Mouse (Mus musculus) neural tube, embryonic 13.5 days (tissue): Measurements from ENCODE around the gene Hspa12b. TPM values are rescaled to one million over a fixed set of nuclear protein-coding genes. Genes with fewer than 3 reads are reported as not detected.

Source experiments
- ATAC-seq: fragments of 200-750 bp; cut with Nextera tagmentation; 2 replicates; pipeline ENCODE4 v1.8.0; 2017; ENCODE audit warnings: low read depth, mild to moderate bottlenecking, moderate TSS enrichment, moderate library complexity
- H3K27ac ChIP-seq: fragments of 300-500 bp; sonication (generic); replicated peaks from 2 replicates; pipeline ENCODE4 v1.5.1; 2015; ENCODE audit warnings: moderate library complexity, mild to moderate bottlenecking, inconsistent platforms
- H3K27me3 ChIP-seq: fragments of 300-500 bp; sonication (generic); 2 replicates; pipeline ENCODE4 v1.6.1; 2015; ENCODE audit warnings: mild to moderate bottlenecking, inconsistent platforms
- H3K36me3 ChIP-seq: fragments of 300-500 bp; sonication (generic); 2 replicates; pipeline ENCODE4 v1.6.1; 2015; ENCODE audit warnings: mild to moderate bottlenecking, inconsistent platforms
- H3K4me1 ChIP-seq: fragments of 300-500 bp; sonication (generic); replicated peaks from 2 replicates; pipeline ENCODE4 v1.6.1; 2015; ENCODE audit warnings: inconsistent platforms
- H3K4me2 ChIP-seq: fragments of 300-500 bp; sonication (generic); 2 replicates; pipeline ENCODE4 v1.6.1; 2015; ENCODE audit warnings: inconsistent platforms, mild to moderate bottlenecking, moderate library complexity
- H3K4me3 ChIP-seq: fragments of 300-500 bp; sonication (generic); 2 replicates; pipeline ENCODE4 v1.5.1; 2015; ENCODE audit warnings: mild to moderate bottlenecking, inconsistent platforms
- H3K9ac ChIP-seq: fragments of 300-500 bp; sonication (generic); 2 replicates; pipeline ENCODE4 v1.6.1; 2015; ENCODE audit warnings: moderate library complexity, mild to moderate bottlenecking, inconsistent platforms
- H3K9me3 ChIP-seq: fragments of 300-500 bp; sonication (generic); 2 replicates; pipeline ENCODE4 v1.6.1; 2016; ENCODE audit warnings: inconsistent platforms
- WGBS: fragments of 180-500 bp; shearing (Covaris S2); methylation state at CpG from one replicate; pipeline ENCODE4 v1.1.7; 2015; 5-methylcytosine and 5-hydroxymethylcytosine counted together
- polyA plus RNA-seq: library from polyadenylated mRNA; unstranded; fragments of >200 nt; fragmentation: Nextera tagmentation; extraction: Ambion mirVana; gene quantifications from 2 replicates; pipeline ENCODE4 v1.2.1, GENCODE M21; 2015

The Hspa12b gene
- polyA plus RNA-seq, 1 experiment from 2014 or later: 5.1 TPM

DNA sequence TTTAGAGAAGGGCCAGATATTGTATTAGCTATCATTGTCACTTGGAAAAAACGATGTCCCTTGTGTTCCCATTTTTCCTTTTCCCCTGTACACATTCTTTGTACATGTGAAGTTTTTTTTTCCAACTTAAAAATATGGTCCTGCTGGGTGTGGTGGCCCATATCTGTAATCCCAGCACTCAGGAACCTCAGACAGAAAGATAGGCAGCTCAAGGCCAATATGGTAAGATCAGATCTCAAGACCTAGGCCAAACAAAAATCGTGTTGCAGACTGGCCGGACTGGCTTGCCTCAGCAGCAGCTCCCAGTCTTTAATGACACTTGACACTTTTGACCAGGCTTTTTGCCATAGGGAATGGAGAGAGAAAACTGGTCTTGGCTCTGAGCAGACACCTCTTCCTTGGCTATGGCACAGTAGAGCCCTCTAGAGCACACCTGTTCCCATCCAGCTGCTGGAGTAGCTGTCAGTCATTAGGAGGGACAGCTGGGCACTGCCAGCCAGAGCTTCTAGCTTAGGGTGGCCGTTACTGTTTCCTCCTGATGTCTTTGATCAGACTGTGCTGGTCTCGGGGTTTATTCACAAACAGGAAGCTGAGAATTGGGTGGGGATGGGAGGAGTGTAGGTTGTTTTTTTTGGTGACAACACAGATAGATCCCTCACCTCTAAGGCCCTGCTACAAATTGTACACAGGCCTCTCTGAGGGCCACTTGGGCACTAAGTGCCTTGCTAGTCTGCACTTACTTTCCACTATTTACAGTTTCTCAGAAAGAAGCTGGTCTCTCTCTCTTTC, 62.6 kb downstream of the Hspa12b start:
- WGBS: 39% methylated on average over 5 of the region's 5 CpGs
- peak overlapping the region; percentile 24 for H3K4me2 ChIP-seq
- H3K9me3 ChIP-seq: no peaks in the 10 kb centered on the region
- H3K36me3 ChIP-seq: peaks cover 24% of the 10 kb centered on the region
- peak overlapping the region; percentile 45; the same call in 1 of the 2 replicates for H3K9ac ChIP-seq
- peaks cover 49% of the 10 kb centered on the region for H3K4me1 ChIP-seq
- H3K4me3 ChIP-seq: no peak overlapping the region
- ATAC-seq: no peak
- no peaks in the 10 kb centered on the region for H3K27me3 ChIP-seq
- H3K27ac ChIP-seq: peak overlapping the region; percentile 84

DNA sequence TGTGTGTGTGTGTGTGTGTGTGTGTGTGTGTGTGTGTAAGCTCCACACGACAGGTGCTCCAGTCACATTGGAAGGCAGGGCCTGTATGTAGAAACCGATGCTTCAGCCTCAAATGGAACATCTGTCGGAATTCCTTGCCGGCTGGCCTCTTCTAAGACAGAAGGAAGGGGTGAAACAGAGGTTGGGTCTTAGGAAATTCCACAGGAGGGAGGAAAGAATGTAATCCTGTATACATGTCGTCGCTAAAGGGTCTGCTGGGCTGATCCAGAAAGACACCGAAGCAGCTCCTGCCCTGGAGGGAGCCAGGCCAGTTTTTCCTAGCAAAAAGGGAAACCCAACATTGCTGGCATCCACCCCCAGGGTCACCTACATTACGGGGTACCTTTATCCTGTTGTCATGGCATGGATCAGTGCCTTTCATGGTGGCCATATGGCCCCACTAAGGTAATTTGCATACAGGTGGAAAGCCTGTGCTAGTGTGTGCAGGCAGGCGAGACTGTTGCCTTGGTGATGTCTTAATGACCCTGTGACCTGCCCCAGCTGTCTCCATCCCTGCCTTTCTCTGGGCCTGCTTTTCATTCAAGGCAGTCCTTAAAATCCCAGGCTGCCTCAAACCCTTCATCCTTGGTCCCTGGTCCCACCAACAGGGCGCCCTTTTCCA, 63.4 kb downstream of the Hspa12b start:
- WGBS: 22% methylated on average over 10 of the region's 10 CpGs

DNA sequence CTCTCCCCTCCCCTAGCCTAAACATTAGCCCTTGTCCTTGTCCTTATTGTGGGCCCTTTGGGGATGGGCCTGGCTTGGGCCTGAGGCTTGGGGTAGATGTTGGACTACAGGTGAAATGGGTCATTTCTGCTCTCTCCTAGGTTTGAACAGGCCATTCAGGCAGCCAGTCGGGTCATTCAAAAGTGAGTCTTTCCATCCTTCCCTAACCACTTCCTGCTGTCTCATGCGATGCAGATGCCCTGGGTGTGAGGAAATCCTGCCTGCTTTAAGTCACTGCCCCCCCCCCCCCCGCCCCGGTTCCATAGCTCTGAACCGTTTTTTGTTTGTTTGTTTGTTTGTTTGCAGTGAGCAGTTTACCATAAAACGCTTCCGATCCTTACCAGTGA, 63.9 kb downstream of the Hspa12b start:
- Histone ChIP-seq H3K4me3 (no peak overlapping the region), H3K36me3 (peaks cover 34% of the 10 kb centered on the region), H3K9ac (peak overlapping the region; percentile 45), H3K4me1 (peaks cover 47% of the 10 kb centered on the region), H3K27me3 (no peaks in the 10 kb centered on the region), H3K27ac (peak overlapping the region; percentile 84), H3K9me3 (no peaks in the 10 kb centered on the region), H3K4me2 (no peak overlapping the region)
- no peak for ATAC-seq
- WGBS: 68% methylated on average over 7 of the region's 7 CpGs

More for the DNA sequence above, 63.4 kb downstream of the Hspa12b start:
- peak; percentile 51 for ATAC-seq
- Histone ChIP-seq H3K36me3 (peaks cover 32% of the 10 kb centered on the region), H3K9ac (peak overlapping the region; percentile 45), H3K4me3 (no peak overlapping the region), H3K27me3 (no peaks in the 10 kb centered on the region), H3K27ac (peak overlapping the region; percentile 84), H3K9me3 (no peaks in the 10 kb centered on the region), H3K4me2 (peak overlapping the region; percentile 24), H3K4me1 (peaks cover 49% of the 10 kb centered on the region)

Other genes with a start within 250 kb of the Hspa12b start
- 96.5 and 102 TPM in 2 replicates for gene 4930402H24Rik, start 220.9 kb upstream of the Hspa12b start, polyA plus RNA-seq
- gene Atrn, start 220.8 kb upstream of the Hspa12b start, polyA plus RNA-seq: 11.7 and 12.3 TPM in 2 replicates
- gene Gfra4, start 84.2 kb upstream of the Hspa12b start, polyA plus RNA-seq: 21.3 and 21.8 TPM in 2 replicates
- gene Adam33, start 63.5 kb upstream of the Hspa12b start, polyA plus RNA-seq: 0.59 and 1.3 TPM in 2 replicates
- 0.13 and 0.36 TPM in 2 replicates for gene Siglec1, start 40.5 kb upstream of the Hspa12b start, polyA plus RNA-seq
- not detected in 2 replicates for gene Gm11037, start 6.2 kb downstream of the Hspa12b start, polyA plus RNA-seq
- 88.3 and 99.0 TPM in 2 replicates for gene 1700037H04Rik, start 32.8 kb downstream of the Hspa12b start, polyA plus RNA-seq
- gene Cenpb, start 52.8 kb downstream of the Hspa12b start, polyA plus RNA-seq: 12.6 and 12.7 TPM in 2 replicates
- 32.5 and 40.3 TPM in 2 replicates for gene Cdc25b, start 59.7 kb downstream of the Hspa12b start, polyA plus RNA-seq
- gene Spef1, start 60.0 kb downstream of the Hspa12b start, polyA plus RNA-seq: 6.9 and 7.9 TPM in 2 replicates
- gene Ap5s1, start 79.8 kb downstream of the Hspa12b start, polyA plus RNA-seq: 30.9 and 39.7 TPM in 2 replicates
- gene Mavs, start 106.8 kb downstream of the Hspa12b start, polyA plus RNA-seq: 5.9 and 7.0 TPM in 2 replicates
- 30.5 and 35.6 TPM in 2 replicates for gene Pank2, start 135.2 kb downstream of the Hspa12b start, polyA plus RNA-seq
- gene Rnf24, start 225.6 kb downstream of the Hspa12b start, polyA plus RNA-seq: 17.5 and 18.6 TPM in 2 replicates